Mouse (Mus musculus) heart, postnatal 0 days (tissue): ENCODE measurements around the gene Tgm7.

ENCODE experiments used
- CTCF ChIP-seq: IDR thresholded peaks from 2 replicates; pipeline ENCODE4 v1.5.1; 2016; ENCODE audit warnings: antibody characterized with exemption, control low read depth, low read depth
- EP300 ChIP-seq: IDR thresholded peaks from 2 replicates; pipeline ENCODE4 v1.6.1; 2016; ENCODE audit warnings: antibody characterized with exemption, low read depth

DNA sequence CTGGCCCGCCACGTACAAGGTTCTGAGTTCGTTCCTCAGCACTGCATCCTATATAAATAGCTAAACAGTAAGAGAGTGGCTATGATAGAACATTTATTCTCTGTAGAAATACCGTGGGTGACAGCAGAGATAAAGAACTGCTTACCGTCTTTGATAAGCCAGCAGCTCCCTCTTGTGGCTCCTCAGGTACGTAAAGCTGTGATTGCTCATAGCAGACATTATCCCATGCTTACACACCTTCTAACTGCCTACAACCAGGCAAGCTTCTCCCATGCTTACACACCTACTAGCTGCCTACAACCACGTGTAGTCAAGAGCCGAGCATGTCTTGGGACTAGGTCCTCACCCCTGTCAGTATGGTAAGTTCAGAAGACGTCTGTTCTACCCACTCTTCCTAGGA, 7.5 kb downstream of the Tgm7 start:
- peak; percentile 72 for TF ChIP-seq CTCF
- no peak for TF ChIP-seq EP300
